Mouse (Mus musculus) heart, embryonic 15.5 days (tissue): ENCODE data around the gene Eif3l. TPM values are rescaled to one million over a fixed set of nuclear protein-coding genes. Genes with fewer than 3 reads are reported as not detected.
A peak's percentile ranks its signal among the peaks of the same experiment; 100 is the strongest.

ENCODE experiments used
- ATAC-seq: fragments of 200-750 bp; cut with Nextera tagmentation; replicated peaks from 2 replicates; pipeline ENCODE4 v1.8.0; 2017; ENCODE audit warnings: low read depth, moderate TSS enrichment; ENCODE audit not compliant: insufficient number of reproducible peaks, insufficient read depth, low FRiP score
- H3K27ac ChIP-seq: fragments of 300-500 bp; sonication (generic); 2 replicates; pipeline ENCODE4 v1.5.1; 2015; ENCODE audit warnings: mild to moderate bottlenecking, inconsistent platforms
- H3K27me3 ChIP-seq: fragments of 300-500 bp; sonication (generic); 2 replicates; pipeline ENCODE4 v1.6.1; 2015; ENCODE audit warnings: inconsistent platforms
- H3K36me3 ChIP-seq: fragments of 300-500 bp; sonication (generic); 2 replicates; pipeline ENCODE4 v1.6.1; 2015; ENCODE audit warnings: mild to moderate bottlenecking, inconsistent platforms
- H3K4me1 ChIP-seq: fragments of 300-500 bp; sonication (generic); replicated peaks from 2 replicates; pipeline ENCODE4 v1.6.1; 2015; ENCODE audit warnings: inconsistent platforms
- H3K4me2 ChIP-seq: fragments of 300-500 bp; sonication (generic); 2 replicates; pipeline ENCODE4 v1.6.1; 2015; ENCODE audit warnings: inconsistent platforms, mild to moderate bottlenecking, moderate library complexity
- H3K4me3 ChIP-seq: fragments of 300-500 bp; sonication (generic); 2 replicates; pipeline ENCODE4 v1.5.1; 2015; ENCODE audit warnings: mild to moderate bottlenecking, inconsistent platforms
- H3K9ac ChIP-seq: fragments of 300-500 bp; sonication (generic); 2 replicates; pipeline ENCODE4 v1.6.1; 2015; ENCODE audit warnings: mild to moderate bottlenecking, inconsistent platforms
- H3K9me3 ChIP-seq: fragments of 300-500 bp; sonication (generic); replicated peaks from 2 replicates; pipeline ENCODE4 v1.6.1; 2016; ENCODE audit warnings: inconsistent platforms
- WGBS: fragments of 180-500 bp; shearing (Covaris S2); methylation state at CpG from one replicate; pipeline ENCODE4 v1.1.7; 2015; ENCODE audit warnings: mixed read lengths; 5-methylcytosine and 5-hydroxymethylcytosine counted together
- polyA plus RNA-seq: library from polyadenylated mRNA; unstranded; fragments of >200 nt; fragmentation: Nextera tagmentation; extraction: Ambion mirVana; gene quantifications from 2 replicates; pipeline ENCODE4 v1.2.1, GENCODE M21; 2015

The Eif3l gene
- polyA plus RNA-seq, 1 experiment from 2014 or later, result 131 TPM

- no peak for ATAC-seq
- Histone ChIP-seq H3K4me1 (peaks cover 36% of the 10 kb centered on the region), H3K27me3 (no peaks in the 10 kb centered on the region), H3K27ac (peak overlapping the region; percentile 98), H3K4me3 (peak overlapping the region; percentile 90), H3K36me3 (peaks cover 11% of the 10 kb centered on the region; the same call in 1 of the 2 replicates), H3K9me3 (no peaks in the 10 kb centered on the region), H3K9ac (peak overlapping the region; percentile 99), H3K4me2 (peak overlapping the region; percentile 81)
- WGBS, result 12% methylated on average over 9 of the region's 9 CpGs
Measured at GRCm38 (mm10) chr15:79110031-79110430, 35.1 kb downstream of the Eif3l start.

DNA sequence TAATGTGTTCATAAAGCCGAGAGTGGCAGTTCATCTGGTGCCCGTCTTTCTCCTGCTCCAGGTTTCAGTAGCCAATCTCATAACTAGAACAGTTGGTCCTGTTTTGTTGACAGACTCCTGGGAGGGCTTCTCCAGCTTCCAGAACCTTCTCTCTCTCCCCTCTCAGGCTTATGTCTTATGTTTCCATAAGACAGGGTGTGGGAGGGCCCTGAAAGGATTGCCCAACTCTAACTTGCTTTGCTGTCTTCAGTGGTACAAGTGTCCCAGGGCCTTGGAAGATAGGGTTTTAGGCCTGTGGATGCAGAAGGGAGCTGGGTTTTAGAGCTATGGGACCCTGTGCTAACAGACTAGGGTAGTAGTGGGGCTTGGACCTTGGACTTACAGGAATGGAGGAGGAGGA lies 35.5 kb downstream of the Eif3l start:
- Histone ChIP-seq H3K9ac (peak overlapping the region; percentile 99), H3K9me3 (no peaks in the 10 kb centered on the region), H3K36me3 (peaks cover 16% of the 10 kb centered on the region), H3K27me3 (no peaks in the 10 kb centered on the region), H3K4me3 (peak overlapping the region; percentile 90), H3K4me1 (peaks cover 36% of the 10 kb centered on the region), H3K27ac (peak overlapping the region; percentile 98), H3K4me2 (peak overlapping the region; percentile 81)
- ATAC-seq, result no peak
- WGBS, result 46% methylated on average over 2 of the region's 2 CpGs

GRCm38 (mm10) chr15:79111774-79112173 lies 36.8 kb downstream of the Eif3l start:
- peak overlapping the region; percentile 99; the same call in 1 of the 2 replicates for H3K9ac ChIP-seq
- H3K27ac ChIP-seq, result peak overlapping the region; percentile 98
- H3K9me3 ChIP-seq, result no peaks in the 10 kb centered on the region
- H3K36me3 ChIP-seq, result peaks cover 27% of the 10 kb centered on the region
- no peaks in the 10 kb centered on the region for H3K27me3 ChIP-seq
- WGBS, result 16% methylated on average over 4 of the region's 4 CpGs
- H3K4me2 ChIP-seq, result peak overlapping the region; percentile 81
- peaks cover 36% of the 10 kb centered on the region for H3K4me1 ChIP-seq
- peak; percentile 33 for ATAC-seq
- peak overlapping the region; percentile 90 for H3K4me3 ChIP-seq

- Histone ChIP-seq H3K4me3 (no peak overlapping the region), H3K9ac (no peak overlapping the region), H3K27me3 (no peaks in the 10 kb centered on the region), H3K4me2 (no peak overlapping the region), H3K4me1 (peaks cover 24% of the 10 kb centered on the region), H3K27ac (no peak overlapping the region), H3K9me3 (no peaks in the 10 kb centered on the region), H3K36me3 (peaks cover 59% of the 10 kb centered on the region)
- WGBS, result 43% methylated on average over 5 of the region's 5 CpGs
- ATAC-seq, result no peak
Measured at GRCm38 (mm10) chr15:79115276-79115675, 40.3 kb downstream of the Eif3l start.

GRCm38 (mm10) chr15:79119491-79119890 lies 44.5 kb downstream of the Eif3l start:
- WGBS, result 77% methylated on average over 9 of the region's 9 CpGs
- H3K4me3 ChIP-seq, result no peak overlapping the region
- peaks cover 83% of the 10 kb centered on the region for H3K36me3 ChIP-seq
- H3K27ac ChIP-seq, result no peak overlapping the region
- no peaks in the 10 kb centered on the region for H3K27me3 ChIP-seq
- no peak overlapping the region for H3K4me2 ChIP-seq
- H3K9me3 ChIP-seq, result no peaks in the 10 kb centered on the region
- H3K4me1 ChIP-seq, result peaks cover 21% of the 10 kb centered on the region
- H3K9ac ChIP-seq, result no peak overlapping the region
- ATAC-seq, result no peak

- WGBS, result 94% methylated on average over 4 of the region's 4 CpGs
- ATAC-seq, result no peak
- peak overlapping the region; percentile 89 for H3K27ac ChIP-seq
Measured at GRCm38 (mm10) chr15:79122119-79122518, 47.1 kb downstream of the Eif3l start.

DNA sequence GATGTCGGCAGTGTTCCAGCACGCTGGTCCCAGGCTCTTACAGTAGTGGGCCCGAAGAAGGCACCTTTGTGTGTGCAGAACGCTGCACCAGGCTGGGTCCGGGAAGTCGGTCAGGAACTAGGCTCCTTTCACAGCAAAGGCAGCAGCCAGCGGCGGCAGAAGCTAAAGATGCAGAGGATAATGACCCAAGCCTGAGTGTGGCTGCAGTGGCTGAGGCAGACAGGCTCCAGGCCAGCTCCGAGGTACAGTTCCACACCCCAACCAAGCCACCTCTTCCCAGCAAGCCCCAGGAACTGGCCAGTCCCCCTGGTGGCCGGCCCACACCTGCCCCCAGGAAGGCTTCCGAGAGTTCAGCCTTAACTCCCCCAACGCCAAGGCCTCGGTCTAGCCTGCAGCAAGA lies 47.6 kb downstream of the Eif3l start:
- no peak for ATAC-seq
- peak overlapping the region; percentile 89 for H3K27ac ChIP-seq
- H3K36me3 ChIP-seq, result peaks cover 85% of the 10 kb centered on the region
- no peak overlapping the region for H3K4me2 ChIP-seq
- no peak overlapping the region for H3K4me3 ChIP-seq
- no peaks in the 10 kb centered on the region for H3K9me3 ChIP-seq
- 85% methylated on average over 13 of the region's 13 CpGs for WGBS
- H3K4me1 ChIP-seq, result peaks cover 28% of the 10 kb centered on the region
- 0 out of 2 replicates have a peak overlapping the region, but pooled peaks have one; percentile 20 for H3K9ac ChIP-seq
- no peaks in the 10 kb centered on the region for H3K27me3 ChIP-seq

More at GRCm38 (mm10) chr15:79122119-79122518, 47.1 kb downstream of the Eif3l start:
- no peak overlapping the region for H3K4me2 ChIP-seq
- no peak overlapping the region for H3K4me3 ChIP-seq
- H3K4me1 ChIP-seq, result peaks cover 28% of the 10 kb centered on the region
- 0 out of 2 replicates have a peak overlapping the region, but pooled peaks have one; percentile 20 for H3K9ac ChIP-seq
- H3K36me3 ChIP-seq, result peaks cover 85% of the 10 kb centered on the region
- no peaks in the 10 kb centered on the region for H3K27me3 ChIP-seq
- H3K9me3 ChIP-seq, result no peaks in the 10 kb centered on the region

DNA sequence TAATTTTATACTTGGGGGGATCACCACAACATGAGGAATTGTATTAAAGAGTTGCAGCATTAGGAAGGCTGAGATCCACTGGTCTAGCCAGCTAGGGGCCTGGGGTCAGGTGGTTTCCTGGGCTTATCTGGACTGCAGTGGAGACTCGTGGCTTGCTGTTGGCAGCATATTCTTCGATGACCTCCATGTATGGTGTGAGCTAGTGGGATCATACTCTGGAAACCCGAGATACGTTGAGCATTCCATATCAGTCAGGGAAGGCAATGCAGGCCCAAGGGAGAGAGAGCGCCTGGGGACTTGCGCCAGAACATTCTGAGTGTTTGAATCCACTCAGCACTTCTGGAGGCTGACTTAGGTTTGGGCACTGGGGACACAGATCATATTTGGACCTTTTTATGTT lies 48.8 kb downstream of the Eif3l start:
- Histone ChIP-seq H3K4me3 (no peak overlapping the region), H3K27me3 (no peaks in the 10 kb centered on the region), H3K9ac (no peak overlapping the region), H3K9me3 (no peaks in the 10 kb centered on the region), H3K36me3 (peaks cover 87% of the 10 kb centered on the region), H3K4me2 (no peak overlapping the region), H3K4me1 (peaks cover 28% of the 10 kb centered on the region), H3K27ac (peak overlapping the region; percentile 89)
- 40% methylated on average over 6 of the region's 6 CpGs for WGBS
- peak; percentile 90 for ATAC-seq

GRCm38 (mm10) chr15:79124331-79124875 lies 49.4 kb downstream of the Eif3l start:
- Histone ChIP-seq H3K4me3 (no peak overlapping the region), H3K9ac (peak overlapping the region; percentile 4; the same call in 1 of the 2 replicates), H3K4me1 (peaks cover 28% of the 10 kb centered on the region), H3K27me3 (no peaks in the 10 kb centered on the region), H3K9me3 (no peaks in the 10 kb centered on the region), H3K36me3 (peaks cover 84% of the 10 kb centered on the region), H3K4me2 (no peak overlapping the region), H3K27ac (peak overlapping the region; percentile 89)
- 69% methylated on average over 10 of the region's 10 CpGs for WGBS
- ATAC-seq, result 0 out of 2 replicates have a peak, but pooled peaks have one; percentile 7

DNA sequence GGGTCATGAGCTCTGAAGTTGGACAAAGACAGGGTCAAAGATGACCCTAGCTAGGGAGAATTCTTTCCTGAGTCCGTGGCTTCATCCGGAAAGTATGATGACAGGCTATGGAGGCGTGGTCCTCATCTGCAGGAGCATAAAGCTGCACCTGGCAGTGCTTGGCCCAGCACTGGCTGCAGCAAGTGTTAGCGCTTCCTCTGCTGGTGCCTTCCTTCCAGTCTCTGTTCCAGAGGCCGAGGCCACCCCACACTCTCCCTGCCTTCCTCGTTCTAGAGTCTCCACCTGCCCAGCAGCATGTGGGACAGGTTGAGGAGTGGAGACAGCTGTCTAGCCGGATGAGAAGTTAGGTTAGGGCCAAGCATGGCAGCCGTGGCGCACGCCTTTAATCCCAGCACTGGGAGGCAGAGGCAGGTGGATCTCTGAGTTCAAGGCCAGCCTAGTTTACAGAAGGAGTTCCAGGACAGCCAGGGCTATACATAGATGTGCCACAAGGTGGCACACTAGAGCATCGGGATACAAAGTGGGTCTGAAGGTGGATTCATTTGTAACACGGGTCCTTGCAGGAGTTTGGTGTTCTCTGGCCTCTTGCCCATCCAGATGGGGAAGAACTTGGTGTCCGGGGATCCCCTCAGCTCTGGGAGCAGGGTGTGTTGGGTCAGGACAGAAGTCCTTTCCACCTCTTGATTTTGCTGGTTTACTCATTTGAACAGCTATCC lies 51.4 kb downstream of the Eif3l start:
- no peaks in the 10 kb centered on the region for H3K27me3 ChIP-seq
- peaks cover 43% of the 10 kb centered on the region for H3K4me1 ChIP-seq
- no peak overlapping the region for H3K4me2 ChIP-seq
- no peak for ATAC-seq
- H3K4me3 ChIP-seq, result no peak overlapping the region
- no peak overlapping the region for H3K27ac ChIP-seq
- 74% methylated on average over 13 of the region's 13 CpGs for WGBS
- peaks cover 84% of the 10 kb centered on the region for H3K36me3 ChIP-seq
- H3K9me3 ChIP-seq, result no peaks in the 10 kb centered on the region
- H3K9ac ChIP-seq, result no peak overlapping the region

DNA sequence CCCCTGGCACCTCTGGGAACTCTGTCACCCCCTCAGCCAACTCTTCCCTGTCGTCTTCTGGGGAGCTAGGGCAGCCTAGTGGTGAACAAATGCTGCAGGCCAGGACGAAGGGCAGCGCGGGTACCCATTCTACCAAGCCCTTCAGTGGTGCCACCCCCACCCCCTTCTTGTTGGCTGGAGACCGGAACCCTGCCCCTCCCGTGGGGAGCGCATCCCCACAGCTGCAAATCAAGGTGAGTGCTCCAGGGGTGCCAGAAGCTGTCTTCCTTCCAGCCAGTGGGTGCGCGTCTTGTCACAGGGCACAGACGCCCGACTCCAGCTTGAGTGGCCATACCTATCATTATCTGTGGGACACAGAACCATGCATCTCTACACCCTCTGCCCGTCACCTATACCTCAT lies 52.1 kb downstream of the Eif3l start:
- peaks cover 85% of the 10 kb centered on the region for H3K36me3 ChIP-seq
- ATAC-seq, result no peak

More for the DNA sequence above, 52.1 kb downstream of the Eif3l start:
- Histone ChIP-seq H3K4me2 (no peak overlapping the region), H3K27me3 (no peaks in the 10 kb centered on the region), H3K9ac (no peak overlapping the region), H3K27ac (no peak overlapping the region), H3K4me1 (peaks cover 47% of the 10 kb centered on the region), H3K4me3 (no peak overlapping the region), H3K9me3 (no peaks in the 10 kb centered on the region)
- WGBS, result 94% methylated on average over 12 of the region's 12 CpGs
